Mouse (Mus musculus) neural tube, embryonic 11.5 days (tissue): ENCODE data around the gene Asb16. TPM values are rescaled to one million over a fixed set of nuclear protein-coding genes. Genes with fewer than 3 reads are reported as not detected.

ENCODE experiments used
- ATAC-seq: fragments of 200-750 bp; cut with Nextera tagmentation; 2 replicates; pipeline ENCODE4 v1.8.0; 2017; ENCODE audit warnings: moderate number of reproducible peaks, mild to moderate bottlenecking, moderate TSS enrichment, moderate library complexity; ENCODE audit not compliant: insufficient read depth, low FRiP score, low TSS enrichment
- DNase-seq: peaks from one replicate; pipeline ENCODE4 v3.0.0-alpha.2; 2015; ENCODE audit warnings: low spot score
- H3K27ac ChIP-seq: fragments of 300-500 bp; sonication (generic); 2 replicates; pipeline ENCODE4 v1.5.1; 2014; ENCODE audit warnings: low read depth, mild to moderate bottlenecking, low read length
- H3K27me3 ChIP-seq: fragments of 300-500 bp; sonication (generic); 2 replicates; pipeline ENCODE4 v1.6.1; 2014; ENCODE audit warnings: mild to moderate bottlenecking, low read length, mixed read lengths; ENCODE audit not compliant: control insufficient read depth, insufficient read depth
- H3K36me3 ChIP-seq: fragments of 300-500 bp; sonication (generic); 2 replicates; pipeline ENCODE4 v1.6.1; 2014; ENCODE audit warnings: mild to moderate bottlenecking, low read length, moderate library complexity, mixed read lengths; ENCODE audit not compliant: control insufficient read depth, insufficient read depth
- H3K4me1 ChIP-seq: fragments of 300-500 bp; sonication (generic); 2 replicates; pipeline ENCODE4 v1.6.1; 2014; ENCODE audit warnings: low read length, mixed read lengths; ENCODE audit not compliant: control insufficient read depth, insufficient read depth
- H3K4me2 ChIP-seq: fragments of 300-500 bp; sonication (generic); 2 replicates; pipeline ENCODE4 v1.6.1; 2014; ENCODE audit warnings: low read depth, mild to moderate bottlenecking, moderate library complexity
- H3K4me3 ChIP-seq: fragments of 300-500 bp; sonication (generic); 2 replicates; pipeline ENCODE4 v1.5.1; 2014; ENCODE audit warnings: low read depth, low read length
- H3K9ac ChIP-seq: fragments of 300-500 bp; sonication (generic); 2 replicates; pipeline ENCODE4 v1.6.1; 2014; ENCODE audit warnings: mild to moderate bottlenecking, low read length
- H3K9me3 ChIP-seq: fragments of 300-500 bp; sonication (generic); 2 replicates; pipeline ENCODE4 v1.6.1; 2016; ENCODE audit warnings: low read length; ENCODE audit not compliant: control insufficient read depth
- WGBS: fragments of 180-500 bp; shearing (Covaris S2); extraction: QIAGEN DNeasy Blood & Tissue Kit; methylation state at CpG from one replicate; pipeline ENCODE4 v1.1.7; 2014; 5-methylcytosine and 5-hydroxymethylcytosine counted together
- polyA plus RNA-seq: library from polyadenylated mRNA; unstranded; fragments of >200 nt; fragmentation: Nextera tagmentation; extraction: Ambion mirVana; gene quantifications from 2 replicates; pipeline ENCODE4 v1.2.1, GENCODE M21; 2014

Asb16 gene
- not detected in 2 replicates for polyA plus RNA-seq

- H3K9ac ChIP-seq = no peak within 1 kb of the TSS
- H3K36me3 ChIP-seq = no peaks in the 10 kb centered on the region
- no peak within 1 kb of the TSS for H3K4me2 ChIP-seq
- 83% methylated on average over 12 of the region's 12 CpGs for WGBS
- no peak within 1 kb of the TSS for H3K4me3 ChIP-seq
- ATAC-seq = no peak
- H3K4me1 ChIP-seq = peaks cover 4% of the 10 kb centered on the region
- H3K27ac ChIP-seq = no peak within 1 kb of the TSS
- no peak for DNase-seq
- H3K27me3 ChIP-seq = no peaks in the 10 kb centered on the region
- H3K9me3 ChIP-seq = no peaks in the 10 kb centered on the region
These were observed at the start of gene Asb16 for GRCm38 (mm10) chr11:102268520-102269244. Gene Asb16 (plus strand): TSS chr11:102268743.

- peak; percentile 74 for ATAC-seq
- Histone ChIP-seq H3K4me2 (peak overlapping the region; percentile 40), H3K4me1 (peaks cover 31% of the 10 kb centered on the region), H3K27ac (peak overlapping the region; percentile 60; the same call in 1 of the 2 replicates), H3K4me3 (peak overlapping the region; percentile 21), H3K27me3 (no peaks in the 10 kb centered on the region), H3K9me3 (no peaks in the 10 kb centered on the region), H3K9ac (peak overlapping the region; percentile 37), H3K36me3 (peaks cover 3% of the 10 kb centered on the region)
- DNase-seq = peak; percentile 77
- WGBS = under 1% methylated on average over 7 of the region's 10 CpGs
These were observed 49.8 kb upstream of the Asb16 start for GRCm38 (mm10) chr11:102218783-102219182.

DNA sequence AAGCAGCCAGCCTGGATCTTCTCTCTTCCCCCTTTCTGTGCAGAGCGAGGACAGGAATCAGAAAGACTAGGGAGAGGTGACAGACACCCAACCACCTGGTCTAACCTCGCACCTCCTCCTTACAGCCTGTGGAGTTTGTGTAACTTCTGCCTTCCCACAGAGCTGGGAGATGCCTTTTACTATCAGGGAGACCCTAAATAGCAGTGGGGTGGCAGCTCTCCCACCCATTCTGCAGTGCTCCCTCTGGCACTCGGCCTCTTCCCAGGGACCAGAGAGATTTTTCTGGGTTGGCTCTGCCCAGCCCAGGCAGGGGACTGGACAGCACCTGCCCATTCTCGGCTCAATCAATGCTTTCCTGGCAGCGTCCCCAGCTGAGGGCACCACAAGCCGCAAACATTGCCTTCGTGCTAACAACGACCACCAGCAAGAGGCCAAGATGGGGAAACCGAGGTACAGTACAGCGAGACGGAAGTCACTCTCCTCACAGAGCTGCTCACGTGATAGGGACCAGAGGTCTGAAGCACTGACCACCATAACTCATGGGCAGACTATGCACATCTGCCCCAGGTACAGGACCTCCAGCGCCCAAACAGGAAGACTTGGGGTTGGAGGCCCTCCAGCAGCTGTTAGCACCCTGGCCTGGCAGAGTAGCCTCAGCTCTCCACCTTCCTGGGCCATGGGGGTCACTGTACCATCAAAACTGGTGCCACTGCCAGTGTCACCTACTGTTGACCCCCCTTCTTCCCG lies 49.1 kb upstream of the Asb16 start:
- peaks cover 3% of the 10 kb centered on the region for H3K36me3 ChIP-seq
- H3K27me3 ChIP-seq = no peaks in the 10 kb centered on the region
- peaks cover 33% of the 10 kb centered on the region for H3K4me1 ChIP-seq
- no peaks in the 10 kb centered on the region for H3K9me3 ChIP-seq
- H3K4me3 ChIP-seq = peak overlapping the region; percentile 10; the same call in 1 of the 2 replicates
- peak overlapping the region; percentile 60; the same call in 1 of the 2 replicates for H3K27ac ChIP-seq
- DNase-seq (peak; percentile 9), ATAC-seq (no peak)
- no peak overlapping the region for H3K9ac ChIP-seq
- peak overlapping the region; percentile 40 for H3K4me2 ChIP-seq
- 67% methylated on average over 14 of the region's 14 CpGs for WGBS

DNA sequence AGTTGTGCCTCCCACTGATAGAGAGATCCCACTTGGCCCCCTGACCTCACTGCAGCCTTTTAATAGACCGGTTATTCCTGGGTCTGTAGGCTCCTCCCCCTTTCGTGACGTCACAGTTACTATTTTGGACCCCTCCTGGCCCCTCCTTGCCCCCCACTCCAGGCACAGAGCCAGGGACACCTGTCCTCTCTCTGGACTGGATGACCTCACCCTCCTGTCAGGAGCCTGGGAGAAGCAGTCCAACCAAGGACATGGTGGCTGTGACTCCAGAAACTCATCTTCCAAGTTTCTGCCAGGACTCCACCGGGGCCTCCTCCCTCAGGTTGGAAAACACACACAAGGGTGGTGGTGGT lies 48.6 kb upstream of the Asb16 start:
- peaks cover 35% of the 10 kb centered on the region for H3K4me1 ChIP-seq
- ATAC-seq (no peak), DNase-seq (peak; percentile 5)
- H3K9me3 ChIP-seq = no peaks in the 10 kb centered on the region
- H3K36me3 ChIP-seq = peaks cover 3% of the 10 kb centered on the region
- no peak overlapping the region for H3K9ac ChIP-seq
- H3K4me3 ChIP-seq = no peak overlapping the region
- 81% methylated on average over 4 of the region's 4 CpGs for WGBS
- no peak overlapping the region for H3K4me2 ChIP-seq
- no peaks in the 10 kb centered on the region for H3K27me3 ChIP-seq
- H3K27ac ChIP-seq = no peak overlapping the region

DNA sequence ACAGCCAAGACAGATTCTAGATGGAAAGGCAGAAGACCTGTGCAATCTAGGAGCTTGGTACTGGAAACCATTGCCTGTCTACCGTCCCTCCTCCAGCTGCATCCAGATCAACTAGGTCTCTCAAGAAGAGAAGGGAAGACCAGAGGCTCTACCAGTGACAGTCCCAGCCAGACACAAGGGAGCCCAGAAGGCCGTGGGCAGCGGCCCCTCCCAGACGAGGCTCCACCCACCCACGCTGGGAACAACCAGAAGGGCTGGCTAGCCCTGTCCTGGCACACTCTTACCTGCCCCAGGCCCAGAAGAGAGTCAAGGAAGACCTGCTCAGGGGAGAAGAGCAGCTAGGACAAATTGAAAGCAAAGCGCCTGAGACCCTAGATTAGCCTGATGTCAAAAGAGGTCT lies 48.1 kb upstream of the Asb16 start:
- peaks cover 39% of the 10 kb centered on the region for H3K4me1 ChIP-seq
- H3K9ac ChIP-seq = no peak overlapping the region
- no peak overlapping the region for H3K27ac ChIP-seq
- DNase-seq (peak; percentile 10), ATAC-seq (no peak)
- H3K9me3 ChIP-seq = no peaks in the 10 kb centered on the region
- 71% methylated on average over 6 of the region's 6 CpGs for WGBS
- H3K27me3 ChIP-seq = no peaks in the 10 kb centered on the region
- H3K4me3 ChIP-seq = no peak overlapping the region
- peaks cover 3% of the 10 kb centered on the region for H3K36me3 ChIP-seq
- H3K4me2 ChIP-seq = no peak overlapping the region

- Histone ChIP-seq H3K36me3 (peaks cover 3% of the 10 kb centered on the region), H3K4me2 (no peak overlapping the region), H3K4me1 (peaks cover 43% of the 10 kb centered on the region), H3K27ac (no peak overlapping the region), H3K9ac (no peak overlapping the region), H3K4me3 (no peak overlapping the region), H3K9me3 (no peaks in the 10 kb centered on the region), H3K27me3 (no peaks in the 10 kb centered on the region)
- ATAC-seq = no peak
- DNase-seq = peak; percentile 6
- 79% methylated on average over 8 of the region's 8 CpGs for WGBS
These were observed 47.1 kb upstream of the Asb16 start for GRCm38 (mm10) chr11:102221243-102221953.

DNA sequence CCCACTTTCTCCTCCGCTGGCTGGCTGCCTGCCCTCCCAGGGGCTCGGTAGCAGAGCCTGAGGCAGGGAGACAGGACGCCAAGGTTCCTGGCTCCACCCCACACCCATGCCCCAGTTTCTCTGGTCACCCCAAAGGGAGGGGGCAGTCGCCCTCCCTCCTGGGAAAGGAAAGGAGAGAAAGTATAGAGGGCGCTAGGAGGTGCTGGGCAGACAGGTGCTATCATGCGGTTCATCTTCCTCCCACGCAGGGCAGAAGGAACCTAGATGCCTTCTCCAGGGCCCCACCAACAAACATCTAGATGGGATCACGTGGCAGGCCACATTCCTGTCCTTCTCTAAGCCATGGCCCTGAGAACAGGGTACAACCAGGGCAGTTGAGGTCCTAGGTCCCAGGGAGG lies 46.6 kb upstream of the Asb16 start:
- Histone ChIP-seq H3K27ac (no peak overlapping the region), H3K27me3 (no peaks in the 10 kb centered on the region), H3K4me3 (no peak overlapping the region), H3K9me3 (no peaks in the 10 kb centered on the region), H3K36me3 (peaks cover 3% of the 10 kb centered on the region), H3K4me1 (peaks cover 49% of the 10 kb centered on the region), H3K4me2 (no peak overlapping the region), H3K9ac (no peak overlapping the region)
- DNase-seq (peak; percentile 4), ATAC-seq (no peak)
- WGBS = 87% methylated on average over 8 of the region's 8 CpGs

GRCm38 (mm10) chr11:102223166-102223565 lies 45.4 kb upstream of the Asb16 start:
- Histone ChIP-seq H3K27me3 (no peaks in the 10 kb centered on the region), H3K27ac (no peak overlapping the region), H3K4me2 (no peak overlapping the region), H3K36me3 (peaks cover 3% of the 10 kb centered on the region; the same call in 1 of the 2 replicates), H3K9ac (no peak overlapping the region), H3K9me3 (no peaks in the 10 kb centered on the region), H3K4me3 (no peak overlapping the region), H3K4me1 (peaks cover 53% of the 10 kb centered on the region)
- WGBS = 53% methylated on average over 6 of the region's 6 CpGs
- peak; percentile 79 for DNase-seq
- ATAC-seq = no peak
